Mouse (Mus musculus): Measurements from ENCODE around the gene Kcnk12.

The Kcnk12 gene

DNA sequence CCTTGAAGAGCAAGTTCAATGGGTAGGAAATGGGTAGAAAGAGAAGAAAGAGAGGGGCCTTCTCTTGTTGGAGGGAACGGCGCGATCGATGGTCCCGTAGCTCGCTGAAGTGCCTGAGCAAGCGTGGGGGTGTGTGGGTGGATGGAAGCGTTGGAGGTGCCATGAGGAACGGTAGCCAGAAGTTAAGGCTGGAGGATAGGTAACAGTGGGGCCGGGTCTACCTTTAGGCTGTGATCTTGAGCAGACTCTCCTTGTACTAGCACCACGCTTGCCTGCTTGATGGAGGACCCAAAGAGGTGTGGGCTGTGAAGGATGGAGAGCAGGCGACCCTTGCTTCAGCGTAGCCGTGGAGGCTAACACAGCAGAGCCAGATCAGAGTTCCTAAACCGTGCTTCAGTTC lies 12.1 kb downstream of the Kcnk12 start:
- no peak for DNase-seq (ENCODE audit: low read depth, low spot score)

GRCm38 (mm10) chr17:87784911-87785310 lies 12.9 kb downstream of the Kcnk12 start:
- no peak for DNase-seq (ENCODE audit: low read depth, low spot score)

- no peak for DNase-seq (ENCODE audit: low read depth, low spot score)
These were observed 13.5 kb downstream of the Kcnk12 start for GRCm38 (mm10) chr17:87784141-87784831.

- DNase-seq (ENCODE audit: low read depth, low spot score) = no peak
These were observed 16.6 kb downstream of the Kcnk12 start for GRCm38 (mm10) chr17:87781244-87781643.

DNA sequence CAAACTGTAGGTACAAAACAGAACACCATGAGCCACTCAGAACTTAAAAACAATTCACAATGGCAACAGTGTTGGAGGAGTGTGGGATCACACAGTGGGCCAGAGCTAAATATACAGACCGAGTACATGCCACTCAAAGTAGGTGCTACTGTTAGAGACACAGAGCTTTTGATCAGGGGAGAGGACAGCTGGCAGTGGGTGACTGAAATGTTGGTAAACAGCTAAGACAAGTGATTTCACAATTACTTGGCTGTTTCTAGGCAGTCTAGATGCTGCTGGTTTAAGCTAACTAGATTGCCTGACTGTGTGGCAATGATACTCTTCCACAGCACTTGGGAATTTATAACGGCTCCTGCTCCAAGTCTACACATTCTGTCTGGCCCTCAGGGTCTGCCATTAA lies 17.6 kb downstream of the Kcnk12 start:
- no peak for DNase-seq (ENCODE audit: low read depth, low spot score)

- DNase-seq (ENCODE audit: low read depth, low spot score) = no peak
These were observed 22.8 kb downstream of the Kcnk12 start for GRCm38 (mm10) chr17:87774982-87775381.

DNA sequence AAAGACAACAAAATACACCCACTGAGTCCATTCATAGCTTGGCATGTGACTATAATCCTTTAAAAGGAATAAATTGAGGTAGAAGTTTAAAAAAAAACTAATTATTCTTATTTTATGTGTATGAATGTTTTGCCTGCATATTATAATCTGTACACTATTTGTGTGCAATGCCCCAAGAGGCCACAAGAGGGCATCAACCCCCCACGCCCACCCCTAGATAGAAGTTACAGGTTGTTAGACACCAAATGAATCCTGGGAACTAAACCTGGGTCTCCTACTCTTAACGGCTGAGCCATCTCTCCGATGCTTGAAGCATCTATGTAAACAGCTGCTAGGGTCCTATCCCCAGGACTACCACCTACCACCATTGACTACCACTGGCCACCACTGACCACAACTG lies 24.6 kb downstream of the Kcnk12 start:
- no peak for DNase-seq (ENCODE audit: low read depth, low spot score)

- DNase-seq (ENCODE audit: low read depth, low spot score) = no peak
These were observed 27.0 kb downstream of the Kcnk12 start for GRCm38 (mm10) chr17:87770766-87771165.

DNA sequence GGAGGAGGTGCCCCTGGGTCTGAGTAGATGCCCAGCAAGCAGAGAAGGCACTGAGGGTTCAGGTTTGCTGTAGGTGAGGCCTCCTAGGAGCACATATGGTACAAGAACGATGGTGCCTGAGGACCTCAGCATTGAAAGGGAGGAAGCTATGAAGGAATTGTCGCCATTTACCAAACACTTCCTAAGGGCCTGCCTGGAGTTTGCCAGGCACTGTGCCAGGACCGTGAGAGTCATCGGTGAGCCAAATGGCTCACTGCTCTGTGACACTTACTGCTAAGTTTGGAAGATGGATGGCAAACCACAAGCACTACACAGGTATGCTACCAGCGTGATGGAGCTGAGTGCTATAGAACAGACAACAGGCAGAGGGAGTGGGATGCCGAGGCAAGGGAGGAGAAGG lies 30.9 kb downstream of the Kcnk12 start:
- DNase-seq (ENCODE audit: low read depth, low spot score) = no peak

DNA sequence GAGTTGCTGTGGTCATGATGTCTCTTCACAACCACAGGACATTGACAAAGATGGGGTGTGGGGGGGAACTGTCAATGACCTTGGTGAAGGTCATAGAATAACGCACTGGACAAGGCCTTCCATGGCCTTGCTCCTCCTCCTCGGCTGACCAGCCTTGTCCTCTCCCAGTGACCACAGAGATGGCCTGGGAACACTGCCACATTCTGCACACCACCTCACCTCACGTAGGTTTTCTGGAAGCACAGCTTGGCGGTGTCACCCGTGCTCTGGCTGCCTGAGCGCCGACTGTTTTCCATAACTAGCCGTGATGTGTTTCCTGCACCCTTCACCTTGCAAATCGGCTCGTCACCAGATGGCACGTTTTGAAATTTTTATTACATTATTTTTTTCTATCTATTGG lies 32.8 kb downstream of the Kcnk12 start:
- no peak for DNase-seq (ENCODE audit: low read depth, low spot score)

- no peak for DNase-seq (ENCODE audit: low read depth, low spot score)
These were observed 34.6 kb downstream of the Kcnk12 start for GRCm38 (mm10) chr17:87763146-87763545.

- DNase-seq (ENCODE audit: low read depth, low spot score) = no peak
These were observed 37.5 kb downstream of the Kcnk12 start for GRCm38 (mm10) chr17:87760315-87760714.

GRCm38 (mm10) chr17:87745926-87746888 lies 51.6 kb downstream of the Kcnk12 start:
- DNase-seq (ENCODE audit: low read depth, low spot score) = peak; percentile 43

DNA sequence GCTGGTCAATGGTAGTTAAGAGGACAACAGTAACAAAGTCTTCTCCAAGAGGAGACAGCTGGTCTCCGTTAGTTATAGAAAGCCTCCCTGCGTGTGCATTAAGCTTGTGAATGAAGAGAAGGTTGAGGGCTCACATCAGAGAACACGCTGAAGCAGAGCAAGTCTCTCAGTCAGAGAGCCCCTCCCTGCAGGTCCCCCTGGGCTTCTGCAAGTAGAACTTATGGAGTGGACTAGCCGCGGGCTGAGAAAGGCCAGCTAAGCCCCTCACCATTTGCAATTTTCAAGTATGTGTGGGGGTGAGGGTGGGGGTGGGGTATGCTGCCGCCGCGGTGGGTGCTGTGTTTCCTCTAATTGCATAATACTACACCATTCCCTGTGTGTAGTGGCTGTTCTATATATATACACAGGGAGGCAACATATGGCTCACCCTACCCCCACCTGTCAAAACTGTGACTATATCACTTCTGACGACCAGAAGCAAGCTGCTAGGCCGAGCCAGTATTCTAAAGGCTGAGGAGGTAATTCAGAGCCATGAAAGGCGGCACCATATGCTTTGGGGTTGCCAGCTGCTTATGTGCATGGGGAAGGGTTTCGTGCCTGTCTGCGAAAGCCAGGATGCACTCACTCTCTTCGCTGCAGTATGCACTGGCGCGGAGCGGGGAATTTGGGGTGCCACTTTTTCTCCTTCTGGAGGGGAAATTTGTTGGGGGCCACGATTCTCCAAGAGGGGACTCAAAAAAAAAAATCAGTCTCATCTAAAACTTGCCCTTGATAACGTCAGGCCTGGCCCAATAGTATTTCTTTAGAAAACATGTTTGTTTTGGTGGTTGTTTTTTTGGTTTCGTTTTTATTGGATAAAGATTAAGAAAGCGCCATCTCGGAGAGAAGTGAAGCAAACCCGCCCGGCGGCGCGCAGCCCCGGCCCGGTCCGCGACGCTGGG lies 52.5 kb downstream of the Kcnk12 start:
- no peak for DNase-seq (ENCODE audit: low read depth, low spot score)

DNA sequence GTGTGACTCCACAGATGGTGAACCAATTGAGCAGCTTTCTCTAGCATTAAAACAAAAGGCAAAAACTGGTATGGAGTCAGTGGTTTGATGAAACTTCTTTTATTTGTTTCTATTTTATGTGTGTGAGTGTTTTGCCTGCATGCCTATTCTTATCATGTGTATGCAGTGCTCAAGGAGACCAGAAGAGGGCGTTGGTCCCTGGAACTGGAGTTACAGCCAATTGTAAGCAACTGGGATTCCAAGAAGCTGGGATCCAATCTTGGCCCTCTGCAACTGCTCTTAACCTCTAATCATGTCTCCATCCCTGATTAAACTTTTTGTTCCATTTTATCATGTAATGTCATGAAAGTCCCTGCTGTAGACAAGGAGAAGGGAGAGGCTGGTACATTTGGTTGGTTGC lies 58.0 kb downstream of the Kcnk12 start:
- no peak for DNase-seq (ENCODE audit: low read depth, low spot score)

DNA sequence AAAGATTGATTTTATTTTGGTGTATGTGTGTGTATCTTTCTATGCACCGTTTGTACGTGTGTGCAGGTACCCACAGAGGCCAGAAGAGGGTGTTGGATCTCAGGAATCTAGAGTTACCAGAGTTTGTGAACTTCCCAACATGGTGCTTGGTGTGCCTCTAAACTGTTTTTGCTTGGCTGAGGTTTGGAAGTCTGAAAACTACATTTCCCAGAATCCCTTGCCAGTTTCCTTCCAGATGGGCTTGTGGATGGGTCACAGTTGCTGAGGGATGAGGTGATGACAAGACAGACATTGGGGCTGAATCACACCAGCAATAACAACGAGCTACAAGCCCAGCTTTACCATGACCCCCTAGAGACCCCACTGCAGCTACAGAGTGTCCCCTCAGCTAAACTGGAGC lies 60.6 kb downstream of the Kcnk12 start:
- DNase-seq (ENCODE audit: low read depth, low spot score) = no peak

DNA sequence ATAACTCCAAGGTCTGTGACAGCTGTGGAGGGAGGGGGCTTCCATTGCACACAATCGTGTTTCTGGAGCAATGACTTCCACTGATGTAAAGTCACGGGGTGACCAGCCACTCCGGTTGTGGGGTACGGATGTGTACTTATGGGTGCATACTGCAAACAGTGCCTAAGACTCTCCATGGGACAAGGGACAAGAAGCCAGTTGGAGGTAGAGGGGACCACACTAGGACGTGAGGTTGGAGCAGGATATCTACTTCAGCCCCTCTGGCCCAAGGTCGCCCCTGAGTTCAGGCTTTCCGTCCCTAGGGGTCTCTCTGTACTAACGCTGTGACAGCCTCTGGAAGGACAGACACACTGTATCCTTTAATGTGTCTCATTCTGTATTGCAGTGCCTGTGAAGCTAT lies 63.3 kb downstream of the Kcnk12 start:
- DNase-seq (ENCODE audit: low read depth, low spot score) = no peak

DNA sequence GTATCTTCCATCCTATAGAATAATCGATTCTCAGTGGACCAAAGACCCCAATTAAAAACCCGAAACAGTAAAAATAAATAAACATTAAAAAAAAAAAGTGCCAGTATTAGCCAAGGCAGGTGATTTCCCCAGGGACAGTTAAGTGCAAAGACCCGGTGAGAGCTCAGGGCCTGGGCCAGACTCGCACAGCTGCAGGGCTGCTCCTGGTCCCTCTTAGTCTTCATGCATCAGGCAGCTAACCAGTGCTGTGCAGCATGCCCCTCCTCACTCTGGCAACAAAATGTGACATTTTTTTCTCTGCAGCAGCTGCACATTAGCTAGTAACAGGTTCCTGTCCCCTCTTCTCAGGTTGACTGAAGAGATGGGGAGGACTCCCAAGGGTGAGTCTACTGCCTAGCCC lies 65.8 kb downstream of the Kcnk12 start:
- DNase-seq (ENCODE audit: low read depth, low spot score) = no peak

GRCm38 (mm10) chr17:87726489-87727356 lies 71.1 kb downstream of the Kcnk12 start:
- no peak for DNase-seq (ENCODE audit: low read depth, low spot score)

DNA sequence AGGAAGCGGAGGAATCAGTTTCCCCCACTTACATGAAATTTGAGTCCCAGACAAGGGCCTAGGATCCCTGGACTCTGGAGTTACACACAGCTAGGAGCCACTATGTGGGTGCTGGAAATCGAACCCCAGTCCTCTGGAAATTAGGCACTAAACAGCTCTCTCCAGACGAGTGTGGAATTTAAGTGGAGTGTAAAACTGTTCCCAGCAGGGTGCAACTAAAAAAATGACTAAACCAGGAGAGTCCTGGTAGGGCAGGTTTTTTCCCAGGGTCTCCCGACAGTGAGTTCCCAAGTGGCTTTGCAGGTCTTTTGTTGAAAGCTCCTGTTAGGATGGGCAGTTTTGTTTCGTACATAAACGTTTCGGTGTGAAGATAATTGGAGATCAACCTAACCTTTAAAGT lies 73.1 kb downstream of the Kcnk12 start:
- no peak for DNase-seq (ENCODE audit: low read depth, low spot score)

DNA sequence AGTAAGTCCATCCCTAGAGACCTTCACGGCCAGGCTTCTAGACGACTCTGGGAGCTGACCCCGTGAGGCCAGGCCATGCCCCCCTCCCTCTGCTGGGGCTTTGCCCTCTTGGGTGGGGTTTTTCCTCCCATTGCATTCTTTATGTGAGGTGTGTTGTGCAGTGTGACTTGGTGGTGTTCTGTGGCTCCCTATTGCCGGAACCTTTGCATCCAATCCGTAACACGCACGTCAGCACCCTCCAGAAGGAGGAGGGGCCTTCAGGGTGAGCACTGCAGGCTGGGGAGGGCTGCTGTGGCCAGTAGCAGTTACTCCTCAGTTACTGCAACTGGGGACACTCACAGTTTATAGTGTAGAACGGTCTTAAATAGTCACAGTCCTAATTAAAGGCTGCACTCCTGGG lies 97.7 kb downstream of the Kcnk12 start:
- no peak for DNase-seq (ENCODE audit: low read depth, low spot score)

Measured in WW6 (cell line).